Mouse (Mus musculus): ENCODE data around the gene Mettl27. TPM values are rescaled to one million over a fixed set of nuclear protein-coding genes. Genes with fewer than 3 reads are reported as not detected.

Mettl27 gene
- polyA plus RNA-seq, 1 experiment from 2014 or later = 9.2 TPM

DNA sequence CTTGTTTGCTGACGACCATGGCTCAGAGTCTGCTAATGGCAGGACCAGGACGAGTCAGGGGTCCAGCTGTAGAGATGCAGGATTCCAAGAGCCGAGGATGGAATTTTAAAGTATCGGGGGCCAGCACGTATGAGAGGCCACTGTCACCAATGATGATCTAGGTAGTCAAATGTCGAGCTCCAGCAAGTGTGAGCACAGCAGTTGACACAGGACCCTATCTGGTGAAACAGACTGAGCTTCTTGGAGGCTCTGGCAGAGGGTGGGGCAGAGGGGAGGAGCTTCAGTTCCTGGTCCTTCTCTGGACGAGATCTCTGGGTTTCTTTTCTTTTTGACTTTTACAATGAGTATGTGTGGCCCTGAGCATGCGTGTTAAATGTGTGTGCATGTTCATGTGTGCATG is 16.9 kb upstream of the Mettl27 start, which contains the start of gene Cldn13:
Gene Cldn13, minus strand, starts transcription at position 216 of the 400 bp plus-strand sequence.
- no peak within 1 kb of the TSS for H3K4me3 ChIP-seq (ENCODE audit: low read depth, low read length)

DNA sequence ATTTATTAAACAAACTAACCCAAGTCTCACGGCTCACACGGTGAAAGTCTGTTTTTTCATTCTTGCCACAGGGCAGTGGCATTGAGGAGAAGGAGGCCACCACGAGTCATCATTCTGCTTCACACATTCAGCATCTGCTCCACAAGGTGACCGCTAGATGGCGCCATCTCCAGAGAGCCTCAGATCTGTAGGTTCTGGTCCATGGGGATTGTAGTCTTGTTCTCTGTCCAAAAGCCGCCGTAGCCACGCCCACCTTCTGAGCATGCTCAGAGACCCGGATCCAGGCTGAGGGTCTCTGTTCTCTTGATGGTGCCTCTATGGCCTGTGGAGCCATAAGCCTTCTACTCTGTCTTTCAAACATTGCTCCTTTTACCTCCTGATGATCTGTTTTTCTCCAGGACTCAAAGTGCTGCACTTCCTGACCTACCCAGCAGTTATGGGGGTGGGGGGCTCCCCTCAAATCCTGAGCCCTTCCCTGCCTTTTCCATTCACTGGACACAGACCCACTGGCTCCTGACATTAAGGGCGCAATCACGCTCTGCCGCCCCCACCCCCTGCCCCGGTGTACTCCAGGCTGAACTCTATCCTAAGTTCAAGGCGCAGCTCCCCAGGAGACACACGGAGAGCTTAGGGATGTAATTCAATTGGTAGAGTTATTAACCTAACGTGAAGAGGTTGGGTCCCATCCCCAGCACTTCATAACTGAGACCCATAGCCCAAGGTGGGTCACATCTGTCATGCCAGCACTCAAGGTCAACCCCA is 13.9 kb upstream of the Mettl27 start:
- ATAC-seq (ENCODE audit: low FRiP score) (no peak), DNase-seq (ENCODE audit: low spot score, missing footprints) (no peak)
- WGBS = 50% methylated on average over 16 of the region's 16 CpGs
- H3K4me3 ChIP-seq (ENCODE audit: low read depth, low read length) = no peak overlapping the region
- H3K9me3 ChIP-seq (ENCODE audit: control insufficient read depth, low read length) = no peaks in the 10 kb centered on the region
- H3K27me3 ChIP-seq (ENCODE audit: control insufficient read depth, insufficient read depth, low read length) = no peaks in the 10 kb centered on the region
- no peaks in the 10 kb centered on the region for H3K36me3 ChIP-seq (ENCODE audit: control insufficient read depth, insufficient read depth, low read length)
- no peak overlapping the region for H3K4me2 ChIP-seq
- no peaks in the 10 kb centered on the region for H3K4me1 ChIP-seq (ENCODE audit: control insufficient read depth, insufficient read depth, low read length)
- no peak overlapping the region for H3K9ac ChIP-seq (ENCODE audit: low read length)
- no peak overlapping the region for H3K27ac ChIP-seq (ENCODE audit: low read depth, low read length)

More for the DNA sequence above, 16.9 kb upstream of the Mettl27 start, which contains the start of gene Cldn13:
- Histone ChIP-seq H3K4me1 (ENCODE audit: control insufficient read depth, insufficient read depth, low read length) (no peaks in the 10 kb centered on the region), H3K27ac (ENCODE audit: low read depth, low read length) (no peak within 1 kb of the TSS), H3K36me3 (ENCODE audit: control insufficient read depth, insufficient read depth, low read length) (no peaks in the 10 kb centered on the region), H3K4me2 (no peak within 1 kb of the TSS), H3K9me3 (ENCODE audit: control insufficient read depth, low read length) (no peaks in the 10 kb centered on the region), H3K9ac (ENCODE audit: low read length) (no peak within 1 kb of the TSS), H3K27me3 (ENCODE audit: control insufficient read depth, insufficient read depth, low read length) (no peaks in the 10 kb centered on the region)
- ATAC-seq (ENCODE audit: low FRiP score) = no peak
- 83% methylated on average over 8 of the region's 8 CpGs for WGBS
- DNase-seq (ENCODE audit: low spot score, missing footprints) = no peak

DNA sequence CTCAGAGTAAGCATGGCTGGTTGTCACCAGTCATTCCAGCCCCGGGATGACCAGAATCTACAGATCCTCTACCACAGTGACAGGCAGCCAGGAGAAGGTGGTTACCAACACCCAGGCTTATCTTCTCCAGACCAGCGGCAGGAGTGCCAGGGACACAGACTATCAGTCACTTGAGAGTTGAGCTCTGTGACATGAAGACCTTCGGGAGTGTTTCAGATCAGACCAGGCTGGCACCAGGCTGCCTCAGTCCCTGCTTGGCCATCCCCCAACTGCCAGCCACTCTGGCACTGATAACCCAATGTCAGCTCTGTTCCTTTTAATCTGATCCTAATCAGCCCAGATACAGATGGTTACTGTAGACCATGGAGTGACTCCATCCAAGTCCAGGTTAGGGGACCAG is 13.1 kb upstream of the Mettl27 start:
- 94% methylated on average over 3 of the region's 3 CpGs for WGBS
- DNase-seq (ENCODE audit: low spot score, missing footprints) (no peak), ATAC-seq (ENCODE audit: low FRiP score) (no peak)
- Histone ChIP-seq H3K4me1 (ENCODE audit: control insufficient read depth, insufficient read depth, low read length) (no peaks in the 10 kb centered on the region), H3K9me3 (ENCODE audit: control insufficient read depth, low read length) (no peaks in the 10 kb centered on the region), H3K4me3 (ENCODE audit: low read depth, low read length) (no peak overlapping the region), H3K9ac (ENCODE audit: low read length) (no peak overlapping the region), H3K27ac (ENCODE audit: low read depth, low read length) (no peak overlapping the region), H3K27me3 (ENCODE audit: control insufficient read depth, insufficient read depth, low read length) (no peaks in the 10 kb centered on the region), H3K36me3 (ENCODE audit: control insufficient read depth, insufficient read depth, low read length) (no peaks in the 10 kb centered on the region), H3K4me2 (no peak overlapping the region)

DNA sequence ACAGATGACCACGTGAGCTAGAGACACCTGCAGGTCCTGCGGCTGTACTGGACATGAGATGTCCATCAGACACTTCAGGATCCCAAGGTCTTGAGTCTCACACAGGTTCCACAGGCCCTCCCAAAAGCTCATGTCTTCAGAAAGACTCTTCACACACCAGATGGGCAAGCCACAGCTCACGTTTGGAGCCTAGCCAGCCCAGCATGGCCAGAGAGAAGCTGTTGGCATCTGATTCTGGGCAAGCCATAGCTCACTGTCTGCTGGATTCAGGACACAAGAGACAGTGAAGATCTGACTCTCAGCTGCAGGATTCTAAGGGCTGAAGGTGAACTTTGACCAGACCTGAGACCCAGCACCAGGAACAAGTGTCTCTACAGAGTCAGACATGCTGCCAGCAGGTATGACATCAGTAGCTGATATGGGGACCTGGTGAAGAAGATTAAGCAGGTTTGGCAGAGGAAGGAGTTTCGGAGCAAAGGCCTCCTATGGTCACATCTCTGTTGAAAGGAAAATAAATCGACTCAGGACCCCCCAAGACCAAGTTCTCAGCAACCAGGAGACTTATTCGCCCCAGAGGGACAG is 12.0 kb upstream of the Mettl27 start:
- no peak for ATAC-seq (ENCODE audit: low FRiP score)

DNA sequence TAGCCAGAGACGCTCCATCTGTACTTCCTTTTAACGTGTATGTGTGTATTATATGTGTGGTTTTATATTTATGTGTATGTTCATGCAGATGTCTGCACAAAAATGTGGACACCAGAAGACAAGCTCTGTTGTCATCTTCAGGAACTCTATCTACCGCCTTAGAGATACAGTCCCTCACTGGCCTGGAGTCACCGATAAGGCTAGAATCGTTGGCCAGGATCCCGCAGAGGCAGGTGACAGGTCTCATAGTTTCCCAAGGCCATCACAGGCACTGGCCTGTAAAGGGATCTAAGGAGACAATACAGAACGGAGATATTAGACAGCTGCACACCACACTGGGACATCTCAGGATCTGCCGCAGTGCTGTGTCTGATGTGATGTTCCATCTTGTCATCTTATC is 11.1 kb upstream of the Mettl27 start:
- H3K4me2 ChIP-seq = no peak overlapping the region
- no peaks in the 10 kb centered on the region for H3K9me3 ChIP-seq (ENCODE audit: control insufficient read depth, low read length)
- no peaks in the 10 kb centered on the region for H3K4me1 ChIP-seq (ENCODE audit: control insufficient read depth, insufficient read depth, low read length)
- ATAC-seq (ENCODE audit: low FRiP score) (no peak), DNase-seq (ENCODE audit: low spot score, missing footprints) (no peak)
- no peaks in the 10 kb centered on the region for H3K36me3 ChIP-seq (ENCODE audit: control insufficient read depth, insufficient read depth, low read length)
- 92% methylated on average over 8 of the region's 8 CpGs for WGBS
- no peaks in the 10 kb centered on the region for H3K27me3 ChIP-seq (ENCODE audit: control insufficient read depth, insufficient read depth, low read length)
- no peak overlapping the region for H3K4me3 ChIP-seq (ENCODE audit: low read depth, low read length)
- no peak overlapping the region for H3K9ac ChIP-seq (ENCODE audit: low read length)
- H3K27ac ChIP-seq (ENCODE audit: low read depth, low read length) = no peak overlapping the region

More for the DNA sequence above, 12.0 kb upstream of the Mettl27 start:
- WGBS = 80% methylated on average over 6 of the region's 6 CpGs
- Histone ChIP-seq H3K9ac (ENCODE audit: low read length) (no peak overlapping the region), H3K27ac (ENCODE audit: low read depth, low read length) (no peak overlapping the region), H3K4me2 (no peak overlapping the region), H3K27me3 (ENCODE audit: control insufficient read depth, insufficient read depth, low read length) (no peaks in the 10 kb centered on the region), H3K4me3 (ENCODE audit: low read depth, low read length) (no peak overlapping the region), H3K4me1 (ENCODE audit: control insufficient read depth, insufficient read depth, low read length) (no peaks in the 10 kb centered on the region), H3K36me3 (ENCODE audit: control insufficient read depth, insufficient read depth, low read length) (no peaks in the 10 kb centered on the region), H3K9me3 (ENCODE audit: control insufficient read depth, low read length) (no peaks in the 10 kb centered on the region)
- no peak for DNase-seq (ENCODE audit: low spot score, missing footprints)

DNA sequence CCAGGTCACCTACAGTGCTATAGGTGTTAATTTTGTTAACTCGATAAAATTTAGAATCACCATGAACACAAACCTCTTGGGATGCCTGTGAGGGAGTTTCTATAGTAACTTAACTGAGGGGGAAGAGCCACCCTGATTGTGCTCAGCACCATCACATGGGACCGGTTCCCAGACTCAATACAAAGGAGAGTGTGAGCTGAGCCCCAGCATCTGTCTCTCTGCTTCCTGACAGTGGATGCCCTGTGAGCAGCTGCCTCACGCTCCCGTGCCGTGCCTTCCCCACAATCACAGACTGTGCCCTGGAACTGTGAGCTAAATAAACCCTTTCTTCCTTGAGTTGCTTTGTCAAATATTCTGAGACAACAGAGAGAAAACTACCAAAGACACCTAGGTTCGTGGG is 9.0 kb upstream of the Mettl27 start:
- Histone ChIP-seq H3K27ac (ENCODE audit: low read depth, low read length) (no peak overlapping the region), H3K27me3 (ENCODE audit: control insufficient read depth, insufficient read depth, low read length) (no peaks in the 10 kb centered on the region), H3K9me3 (ENCODE audit: control insufficient read depth, low read length) (no peaks in the 10 kb centered on the region), H3K9ac (ENCODE audit: low read length) (no peak overlapping the region), H3K4me3 (ENCODE audit: low read depth, low read length) (no peak overlapping the region), H3K36me3 (ENCODE audit: control insufficient read depth, insufficient read depth, low read length) (no peaks in the 10 kb centered on the region), H3K4me2 (no peak overlapping the region), H3K4me1 (ENCODE audit: control insufficient read depth, insufficient read depth, low read length) (no peaks in the 10 kb centered on the region)
- ATAC-seq (ENCODE audit: low FRiP score) (no peak), DNase-seq (ENCODE audit: low spot score, missing footprints) (no peak)
- WGBS = 77% methylated on average over 6 of the region's 6 CpGs

DNA sequence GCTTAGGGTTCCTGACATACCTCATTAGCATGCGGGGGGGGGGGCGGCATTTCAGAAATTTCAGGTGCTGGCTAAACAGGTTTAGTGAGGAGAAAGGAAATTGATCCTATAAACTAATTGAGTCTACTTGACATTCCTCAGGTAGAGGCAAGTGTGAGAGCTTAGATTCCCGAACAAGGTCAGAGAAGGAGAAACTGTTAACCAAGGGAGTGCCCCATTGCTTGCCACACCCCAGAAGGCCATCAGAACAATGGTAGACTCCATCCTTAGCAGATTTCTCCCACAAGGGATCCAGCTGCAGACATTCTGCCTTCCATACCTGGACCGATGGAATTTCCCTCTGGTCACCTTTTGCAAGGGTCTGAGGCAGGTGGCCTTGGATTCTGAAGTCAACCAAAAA is 5.4 kb upstream of the Mettl27 start:
- no peak overlapping the region for H3K4me2 ChIP-seq
- WGBS = 82% methylated on average over 4 of the region's 4 CpGs
- no peaks in the 10 kb centered on the region for H3K36me3 ChIP-seq (ENCODE audit: control insufficient read depth, insufficient read depth, low read length)
- no peak overlapping the region for H3K4me3 ChIP-seq (ENCODE audit: low read depth, low read length)
- no peaks in the 10 kb centered on the region for H3K27me3 ChIP-seq (ENCODE audit: control insufficient read depth, insufficient read depth, low read length)
- no peaks in the 10 kb centered on the region for H3K4me1 ChIP-seq (ENCODE audit: control insufficient read depth, insufficient read depth, low read length)
- ATAC-seq (ENCODE audit: low FRiP score) (no peak), DNase-seq (ENCODE audit: low spot score, missing footprints) (no peak)
- no peaks in the 10 kb centered on the region for H3K9me3 ChIP-seq (ENCODE audit: control insufficient read depth, low read length)
- H3K27ac ChIP-seq (ENCODE audit: low read depth, low read length) = no peak overlapping the region
- H3K9ac ChIP-seq (ENCODE audit: low read length) = no peak overlapping the region

DNA sequence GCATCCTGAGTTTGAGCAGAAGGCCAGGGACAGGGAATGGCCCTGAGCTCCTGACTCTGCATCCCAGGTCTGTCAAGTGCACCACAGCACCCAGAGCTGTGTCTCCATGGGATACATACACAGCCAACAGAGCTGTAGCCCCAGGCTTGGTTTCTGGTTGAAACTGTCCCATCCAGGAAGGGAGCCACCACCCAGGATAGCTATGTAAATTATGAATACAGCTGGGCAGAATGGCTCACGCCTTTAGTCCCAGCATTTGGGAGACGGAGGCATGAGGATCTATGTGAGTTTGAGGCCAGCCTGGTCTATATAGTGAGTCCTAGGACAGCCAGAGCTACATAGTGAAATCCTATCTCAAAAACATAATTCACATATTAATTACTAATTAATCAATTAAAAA is 2.2 kb upstream of the Mettl27 start:
- WGBS = 90% methylated on average over 2 of the region's 2 CpGs
- DNase-seq (ENCODE audit: low spot score, missing footprints) (no peak), ATAC-seq (ENCODE audit: low FRiP score) (no peak)
- Histone ChIP-seq H3K4me2 (no peak overlapping the region), H3K36me3 (ENCODE audit: control insufficient read depth, insufficient read depth, low read length) (no peaks in the 10 kb centered on the region), H3K27me3 (ENCODE audit: control insufficient read depth, insufficient read depth, low read length) (no peaks in the 10 kb centered on the region), H3K4me3 (ENCODE audit: low read depth, low read length) (no peak overlapping the region), H3K4me1 (ENCODE audit: control insufficient read depth, insufficient read depth, low read length) (peaks cover 4% of the 10 kb centered on the region), H3K9ac (ENCODE audit: low read length) (no peak overlapping the region), H3K9me3 (ENCODE audit: control insufficient read depth, low read length) (no peaks in the 10 kb centered on the region), H3K27ac (ENCODE audit: low read depth, low read length) (no peak overlapping the region)

DNA sequence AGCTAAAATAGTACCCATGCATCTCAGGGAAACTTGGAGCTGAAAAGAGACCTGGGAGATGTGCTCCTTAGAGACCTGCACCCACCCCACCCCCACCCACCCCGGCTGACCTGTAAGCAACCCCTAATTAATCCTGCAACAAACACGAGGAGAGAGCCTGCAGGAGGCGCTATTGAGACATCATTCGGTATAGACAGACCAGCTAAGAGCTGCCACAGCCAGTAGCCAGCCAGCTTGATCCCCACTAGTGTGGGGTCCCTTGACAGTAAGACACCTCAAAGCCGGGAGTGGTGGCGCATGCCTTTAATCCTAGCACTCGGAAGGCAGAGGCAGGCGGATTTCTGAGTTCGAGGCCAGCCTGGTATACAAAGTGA is 722 bp downstream of the Mettl27 start:
- Histone ChIP-seq H3K9me3 (ENCODE audit: control insufficient read depth, low read length) (no peaks in the 10 kb centered on the region), H3K27me3 (ENCODE audit: control insufficient read depth, insufficient read depth, low read length) (no peaks in the 10 kb centered on the region), H3K4me2 (peak overlapping the region; percentile 94), H3K36me3 (ENCODE audit: control insufficient read depth, insufficient read depth, low read length) (no peaks in the 10 kb centered on the region), H3K4me3 (ENCODE audit: low read depth, low read length) (peak overlapping the region; percentile 54), H3K27ac (ENCODE audit: low read depth, low read length) (no peak overlapping the region), H3K4me1 (ENCODE audit: control insufficient read depth, insufficient read depth, low read length) (peaks cover 4% of the 10 kb centered on the region), H3K9ac (ENCODE audit: low read length) (peak overlapping the region; percentile 74)
- DNase-seq (ENCODE audit: low spot score, missing footprints) (no peak), ATAC-seq (ENCODE audit: low FRiP score) (peak; percentile 22)
- WGBS = 47% methylated on average over 9 of the region's 9 CpGs
